Mouse (Mus musculus) embryonic fibroblast, embryonic 13.5 days (primary cell): ENCODE data around the gene Ddx54.

Source experiments
- CTCF ChIP-seq: IDR thresholded peaks from 2 replicates; pipeline ENCODE4 v1.5.1; 2011; ENCODE audit warnings: mild to moderate bottlenecking, control low read depth, low read length, moderate library complexity, borderline replicate concordance; ENCODE audit not compliant: insufficient read depth
- POLR2A ChIP-seq: IDR thresholded peaks from 2 replicates; pipeline ENCODE4 v1.6.1; 2011; ENCODE audit warnings: low read depth, mild to moderate bottlenecking, control low read depth, low read length, moderate library complexity

- TF ChIP-seq CTCF (no peak), POLR2A (no peak)
Observed at GRCm38 (mm10) chr5:120645851-120646250, 33.3 kb downstream of the Ddx54 start.
